Mouse (Mus musculus) fibroblast of lung, adult 2 months (primary cell): Measurements from ENCODE around the gene Spats1.
"Not testable (repeated sequence)": the region's sequence is repeated elsewhere in the genome, so short reads cannot be mapped to it uniquely, and the experiment has no call there.

Experiments used
- DNase-seq: peaks from one replicate; pipeline ENCODE4 v3.0.0-alpha.2; 2011; ENCODE audit warnings: low read depth

Gene Spats1

GRCm38 (mm10) chr17:45489736-45490135, 14.5 kb upstream of the Spats1 start:
- DNase-seq = no peak

- no peak for DNase-seq
These were observed 13.4 kb upstream of the Spats1 start for GRCm38 (mm10) chr17:45488321-45489254.

- DNase-seq = no peak
These were observed 12.0 kb upstream of the Spats1 start for GRCm38 (mm10) chr17:45487216-45487615.

- no peak for DNase-seq
These were observed 10.4 kb upstream of the Spats1 start for GRCm38 (mm10) chr17:45485581-45485980.

- DNase-seq = no peak
These were observed 5.2 kb upstream of the Spats1 start for GRCm38 (mm10) chr17:45480429-45480828.

- DNase-seq = no peak
These were observed 3.1 kb upstream of the Spats1 start for GRCm38 (mm10) chr17:45478234-45478825.

GRCm38 (mm10) chr17:45474146-45474545, 1.1 kb downstream of the Spats1 start:
- DNase-seq = no peak

- DNase-seq = no peak
These were observed 1.5 kb downstream of the Spats1 start for GRCm38 (mm10) chr17:45473667-45474066.

- DNase-seq = no peak
These were observed 4.5 kb downstream of the Spats1 start for GRCm38 (mm10) chr17:45470726-45471125.

GRCm38 (mm10) chr17:45468302-45468701, 6.9 kb downstream of the Spats1 start:
- no peak for DNase-seq

- no peak for DNase-seq
These were observed 8.5 kb downstream of the Spats1 start for GRCm38 (mm10) chr17:45466701-45467100.

GRCm38 (mm10) chr17:45464255-45464654, 11.0 kb downstream of the Spats1 start:
- no peak for DNase-seq

- no peak for DNase-seq
These were observed 12.7 kb downstream of the Spats1 start for GRCm38 (mm10) chr17:45462506-45462905.

- no peak for DNase-seq
These were observed 16.2 kb downstream of the Spats1 start for GRCm38 (mm10) chr17:45459062-45459461.

- no peak for DNase-seq
These were observed 16.7 kb downstream of the Spats1 start for GRCm38 (mm10) chr17:45458516-45458915.

- DNase-seq = no peak
These were observed 17.7 kb downstream of the Spats1 start for GRCm38 (mm10) chr17:45457487-45457886.

- DNase-seq = no peak
These were observed 18.7 kb downstream of the Spats1 start for GRCm38 (mm10) chr17:45456260-45457152.

- not testable (repeated sequence) for DNase-seq
These were observed 19.4 kb downstream of the Spats1 start for GRCm38 (mm10) chr17:45455783-45456182.

- DNase-seq = no peak
These were observed 20.4 kb downstream of the Spats1 start for GRCm38 (mm10) chr17:45454794-45455193.

- no peak for DNase-seq
These were observed 22.9 kb downstream of the Spats1 start for GRCm38 (mm10) chr17:45452271-45452670.

GRCm38 (mm10) chr17:45450153-45450552, 25.1 kb downstream of the Spats1 start:
- DNase-seq = no peak

GRCm38 (mm10) chr17:45449586-45449985, 25.6 kb downstream of the Spats1 start:
- no peak for DNase-seq
